8 mouse cellular contexts compared by ENCODE assay signal in genomic region chr8:46212194-46212593, GRCm38 (mm10). TPM values are rescaled to one million over a fixed set of nuclear protein-coding genes. Genes with fewer than 3 reads are reported as not detected.
DNase-seq lines count a peak whose midpoint lies in the region; ATAC-seq and TF ChIP-seq lines count a peak whose summit lies in the region.

No protein-coding gene starts in this region.

- no peak for TF ChIP-seq EP300 in heart, postnatal 0 days (IDR thresholded peaks at IDR 0.05; ENCODE audit: low read depth)

- H3K36me3 ChIP-seq in heart, postnatal 0 days (replicated peaks; ENCODE audit: control insufficient read depth, insufficient read depth, low read length), result peaks cover 26% of the 10 kb centered on the region
- peaks cover 22% of the 10 kb centered on the region for H3K36me3 ChIP-seq in liver, embryonic 12.5 days

- H3K9ac ChIP-seq in heart, postnatal 0 days (replicated peaks; ENCODE audit: low read depth, low read length), result peak overlapping the region; percentile 58; the same call in 1 of the 2 replicates
- no peak overlapping the region for H3K9ac ChIP-seq in liver, embryonic 12.5 days

- H3K9me3 ChIP-seq in heart, postnatal 0 days (replicated peaks; ENCODE audit: control insufficient read depth, low read length), result no peaks in the 10 kb centered on the region
- H3K9me3 ChIP-seq in liver, embryonic 12.5 days (replicated peaks), result no peaks in the 10 kb centered on the region

- peak overlapping the region; percentile 67 for H3K4me2 ChIP-seq in heart, postnatal 0 days (ENCODE audit: low read depth, low read length)
- H3K4me2 ChIP-seq in liver, embryonic 12.5 days, result peak overlapping the region; percentile 8; the same call in 1 of the 2 replicates

- WGBS in heart, postnatal 0 days, result 41% methylated on average over 7 of the region's 7 CpGs
- 56% methylated on average over 7 of the region's 7 CpGs for WGBS in liver, embryonic 12.5 days (ENCODE audit: insufficient replicate concordance)

- H3K27ac ChIP-seq in heart, postnatal 0 days (ENCODE audit: low read depth), result peak overlapping the region; percentile 99
- H3K27ac ChIP-seq in liver, embryonic 12.5 days, result no peak overlapping the region

- peaks cover 23% of the 10 kb centered on the region for H3K4me1 ChIP-seq in heart, postnatal 0 days (ENCODE audit: control insufficient read depth, insufficient read depth)
- H3K4me1 ChIP-seq in liver, embryonic 12.5 days, result peaks cover 39% of the 10 kb centered on the region

- no peak for TF ChIP-seq CTCF in heart, postnatal 0 days (IDR thresholded peaks at IDR 0.05; ENCODE audit: low read depth)

- intact Hi-C loops in heart, postnatal 25 days (cut with DNase I), result no loop called here

- no peak for ATAC-seq in heart, postnatal 0 days (ENCODE audit: insufficient read depth, low read depth)
- no peak for ATAC-seq in liver, embryonic 12.5 days
- no peak for ATAC-seq in erythroid progenitor cell, adult 5-6 weeks (replicated peaks; ENCODE audit: low FRiP score, poor library complexity, severe bottlenecking)

- H3K4me3 ChIP-seq in heart, postnatal 0 days (ENCODE audit: low read depth, low read length), result no peak overlapping the region
- H3K4me3 ChIP-seq in liver, embryonic 12.5 days, result no peak overlapping the region

- DNase-seq in heart, adult 11 months, result peak; percentile 93
- no peak for DNase-seq in heart, postnatal 25 days (ENCODE audit: low spot score)
- DNase-seq in cerebellum, adult 18-20 months, result peak; percentile 28 to 59
- no peak for DNase-seq in heart, postnatal 0 days (ENCODE audit: low spot score)
- DNase-seq in retina, embryonic 14.5 days (ENCODE audit: low spot score), result no peak
- DNase-seq in left cerebral cortex, adult 18-20 months (ENCODE audit: low spot score in 2 of 2), result no peak

- H3K27me3 ChIP-seq in heart, postnatal 0 days (ENCODE audit: control insufficient read depth, insufficient read depth, low read length), result no peaks in the 10 kb centered on the region
- peaks cover 10% of the 10 kb centered on the region; the same call in 1 of the 2 replicates for H3K27me3 ChIP-seq in liver, embryonic 12.5 days (replicated peaks)

RNA-seq across cellular contexts. Expression of gene Slc25a4, which starts 1.1 kb away (rescaled TPM):
- total RNA-seq in heart, postnatal 25 days (2021), result 1,000 to 10,000 TPM; 5,468 to 5,495 TPM
- total RNA-seq in heart, postnatal 0 days (2014; rRNA removed; ENCODE audit: low replicate concordance), result 6,222 and 7,450 TPM in 2 replicates
- polyA plus RNA-seq in heart, postnatal 0 days (2015; fragmentation: Nextera tagmentation; extraction: Ambion mirVana), result 6,522 and 6,528 TPM in 2 replicates
- polyA plus RNA-seq in liver, embryonic 12.5 days (2016; fragmentation: Nextera tagmentation; extraction: Ambion mirVana), result 144 and 148 TPM in 2 replicates
- total RNA-seq in erythroid progenitor cell, adult 5-6 weeks (2015; ENCODE audit: low replicate concordance), result 8.0 and 13.3 TPM in 2 replicates
- total RNA-seq in erythroid progenitor cell, adult 5-6 weeks (2017; ENCODE audit: low replicate concordance), result 8.7 and 15.9 TPM in 2 replicates
- total RNA-seq in left cerebral cortex, adult 18-20 months (2021), result 100 to 1,000 TPM; 560 to 596 TPM

Comparison
In these comparisons a context has a peak if more than half of its experiments do, and no peak if none do; other contexts are left out.
1. DNase-seq: peak in heart, adult 11 months (single experiment) and cerebellum, adult 18-20 months (2 of 2); none in heart, postnatal 25 days (single experiment), heart, postnatal 0 days (single experiment), retina, embryonic 14.5 days (single experiment) and left cerebral cortex, adult 18-20 months (0 of 2).
2. RNA of gene Slc25a4, which starts 1.1 kb away (total RNA-seq): 6,222 to 7,450 TPM in heart, postnatal 0 days, 5,468 to 5,495 TPM in heart, postnatal 25 days and 560 to 596 TPM in left cerebral cortex, adult 18-20 months; 8.0 to 15.9 TPM in erythroid progenitor cell, adult 5-6 weeks; every median in the first group is over 10 times any median in the second.